In genomic region chr5:6644869-6645268, GRCm38 (mm10) we compare ENCODE assay signal across 27 mouse cellular contexts.
DNase-seq lines count a peak whose midpoint lies in the region; ATAC-seq and TF ChIP-seq lines count a peak whose summit lies in the region.
"Had no signal": no experiment of that assay in that cellular context is flagged by ENCODE, and none has a peak within 500 bp of the region (broad histone marks: within the 10 kb centered on the region; RNA-seq: fewer than 3 reads in every experiment).

No protein-coding gene starts in this region.

- H3K36me3 ChIP-seq in forebrain, embryonic 11.5 days (ENCODE audit: control insufficient read depth, insufficient read depth, low read length), result no peaks in the 10 kb centered on the region
- H3K36me3 ChIP-seq in forebrain, embryonic 16.5 days (ENCODE audit: control insufficient read depth, insufficient read depth), result no peaks in the 10 kb centered on the region
- H3K36me3 ChIP-seq in midbrain, embryonic 12.5 days, result no peaks in the 10 kb centered on the region
- H3K36me3 ChIP-seq in midbrain, embryonic 10.5 days, result no peaks in the 10 kb centered on the region
- H3K36me3 ChIP-seq: embryonic facial prominence, embryonic 13.5 days; embryonic facial prominence, embryonic 15.5 days; forebrain, embryonic 10.5 days; forebrain, embryonic 15.5 days; G1E had no signal

- no peak overlapping the region for H3K4me2 ChIP-seq in forebrain, embryonic 11.5 days (ENCODE audit: low read depth, low read length, severe bottlenecking)
- no peak overlapping the region for H3K4me2 ChIP-seq in forebrain, embryonic 16.5 days (ENCODE audit: low read length)
- H3K4me2 ChIP-seq in midbrain, embryonic 12.5 days (replicated peaks), result no peak overlapping the region
- H3K4me2 ChIP-seq: embryonic facial prominence, embryonic 13.5 days; embryonic facial prominence, embryonic 15.5 days; forebrain, embryonic 13.5 days; forebrain, embryonic 15.5 days had no signal

- no peak for TF ChIP-seq CTCF in brain, embryonic 14.5 days (IDR thresholded peaks at IDR 0.05; ENCODE audit: borderline replicate concordance, extremely low read depth, insufficient read depth, insufficient read length)

- H3K9ac ChIP-seq in forebrain, embryonic 11.5 days (ENCODE audit: low read length), result no peak overlapping the region
- H3K9ac ChIP-seq in forebrain, embryonic 16.5 days (replicated peaks; ENCODE audit: low read depth, low read length), result no peak overlapping the region
- no peak overlapping the region for H3K9ac ChIP-seq in midbrain, embryonic 12.5 days (replicated peaks)
- H3K9ac ChIP-seq: embryonic facial prominence, embryonic 13.5 days; embryonic facial prominence, embryonic 15.5 days; forebrain, embryonic 13.5 days; forebrain, embryonic 15.5 days had no signal

- no peaks in the 10 kb centered on the region for H3K4me1 ChIP-seq in forebrain, embryonic 11.5 days (replicated peaks; ENCODE audit: control insufficient read depth, insufficient read depth, low read length)
- no peaks in the 10 kb centered on the region for H3K4me1 ChIP-seq in forebrain, embryonic 16.5 days (replicated peaks; ENCODE audit: control insufficient read depth, insufficient read depth, low read length)
- no peaks in the 10 kb centered on the region for H3K4me1 ChIP-seq in midbrain, embryonic 12.5 days
- H3K4me1 ChIP-seq in midbrain, embryonic 10.5 days, result no peaks in the 10 kb centered on the region
- H3K4me1 ChIP-seq: embryonic facial prominence, embryonic 13.5 days; embryonic facial prominence, embryonic 15.5 days; forebrain, embryonic 10.5 days; forebrain, embryonic 13.5 days; forebrain, embryonic 15.5 days had no signal

- no peak overlapping the region for H3K27ac ChIP-seq in forebrain, embryonic 11.5 days (ENCODE audit: low read depth, low read length)
- no peak overlapping the region for H3K27ac ChIP-seq in forebrain, embryonic 16.5 days (ENCODE audit: low read length)
- no peak overlapping the region for H3K27ac ChIP-seq in midbrain, embryonic 12.5 days (replicated peaks)
- H3K27ac ChIP-seq in midbrain, embryonic 10.5 days (replicated peaks), result no peak overlapping the region
- H3K27ac ChIP-seq: embryonic facial prominence, embryonic 13.5 days; embryonic facial prominence, embryonic 15.5 days; forebrain, embryonic 10.5 days; forebrain, embryonic 13.5 days; forebrain, embryonic 15.5 days had no signal

- TF ChIP-seq POLR2A in brain, embryonic 14.5 days (IDR thresholded peaks at IDR 0.05; ENCODE audit: borderline replicate concordance, extremely low read depth, insufficient read depth, insufficient read length, poor library complexity, severe bottlenecking), result no peak

- H3K9me3 ChIP-seq in forebrain, embryonic 11.5 days (ENCODE audit: control insufficient read depth, low read length), result no peaks in the 10 kb centered on the region
- H3K9me3 ChIP-seq in forebrain, embryonic 16.5 days (ENCODE audit: control insufficient read depth, low read length), result no peaks in the 10 kb centered on the region
- no peaks in the 10 kb centered on the region for H3K9me3 ChIP-seq in midbrain, embryonic 12.5 days
- no peaks in the 10 kb centered on the region for H3K9me3 ChIP-seq in midbrain, embryonic 10.5 days (replicated peaks)
- H3K9me3 ChIP-seq: embryonic facial prominence, embryonic 13.5 days; embryonic facial prominence, embryonic 15.5 days; forebrain, embryonic 10.5 days; forebrain, embryonic 13.5 days; forebrain, embryonic 15.5 days; G1E had no signal

- H3K27me3 ChIP-seq in forebrain, embryonic 11.5 days (ENCODE audit: control insufficient read depth, insufficient read depth, low read length), result no peaks in the 10 kb centered on the region
- H3K27me3 ChIP-seq in forebrain, embryonic 16.5 days (replicated peaks; ENCODE audit: control insufficient read depth, insufficient read depth, low read length), result no peaks in the 10 kb centered on the region
- H3K27me3 ChIP-seq in midbrain, embryonic 12.5 days, result no peaks in the 10 kb centered on the region
- H3K27me3 ChIP-seq in midbrain, embryonic 10.5 days (ENCODE audit: low read depth, poor library complexity, severe bottlenecking), result no peaks in the 10 kb centered on the region
- H3K27me3 ChIP-seq: CH12.LX; embryonic facial prominence, embryonic 13.5 days; embryonic facial prominence, embryonic 15.5 days; forebrain, embryonic 13.5 days; forebrain, embryonic 15.5 days had no signal

- no peak overlapping the region for H3K4me3 ChIP-seq in forebrain, embryonic 11.5 days (ENCODE audit: low read depth, low read length)
- H3K4me3 ChIP-seq in forebrain, embryonic 16.5 days (replicated peaks; ENCODE audit: low read length), result no peak overlapping the region
- H3K4me3 ChIP-seq in midbrain, embryonic 12.5 days, result no peak overlapping the region
- H3K4me3 ChIP-seq in midbrain, embryonic 10.5 days, result no peak overlapping the region
- H3K4me3 ChIP-seq: embryonic facial prominence, embryonic 13.5 days; embryonic facial prominence, embryonic 15.5 days; erythroblast, embryonic 14.5 days; forebrain, embryonic 10.5 days; forebrain, embryonic 13.5 days; forebrain, embryonic 15.5 days had no signal

- 55% methylated on average over 3 of the region's 3 CpGs for WGBS in forebrain, embryonic 11.5 days
- 49% methylated on average over 3 of the region's 3 CpGs for WGBS in forebrain, embryonic 16.5 days
- 58% methylated on average over 3 of the region's 3 CpGs for WGBS in midbrain, embryonic 12.5 days
- WGBS in midbrain, embryonic 10.5 days, result 64% methylated on average over 3 of the region's 3 CpGs

- DNase-seq in forebrain, embryonic 11.5 days (ENCODE audit: low spot score), result no peak
- no peak for DNase-seq in midbrain, embryonic 10.5 days (ENCODE audit: low spot score)
- peak; percentile 2 for DNase-seq in brain, embryonic 14.5 days (ENCODE audit: low read depth)
- DNase-seq: adrenal gland, adult 8-10 months; adrenal gland, postnatal 14 days; adrenal gland, postnatal 36 days; B cell, adult 2 months; cerebellum, adult 11 months; cerebellum, adult 18-20 months; cerebellum, adult 8-10 months; cerebellum, adult 9-11 months; cerebellum, postnatal 14 days; cerebellum, postnatal 36 days; embryo, embryonic 11 days had no signal

- ATAC-seq in forebrain, embryonic 11.5 days (replicated peaks; ENCODE audit: low FRiP score), result 0 out of 2 replicates have a peak, but pooled peaks have one; percentile 36
- ATAC-seq in forebrain, embryonic 16.5 days, result no peak
- 0 out of 2 replicates have a peak, but pooled peaks have one; percentile 34 for ATAC-seq in midbrain, embryonic 12.5 days (ENCODE audit: low FRiP score, low read depth)
- ATAC-seq: activated CD4-positive, CD25-positive, alpha-beta regulatory T cell, adult 4 months; CD4-positive, CD25-positive, alpha-beta regulatory T cell, adult 4 months; forebrain, embryonic 13.5 days; forebrain, embryonic 15.5 days; Patski had no signal
